Mouse (Mus musculus) kidney, adult 2 months (tissue): ENCODE results near the gene Prkar1b. TPM values are rescaled to one million over a fixed set of nuclear protein-coding genes. Genes with fewer than 3 reads are reported as not detected.

ENCODE experiments used
- DNase-seq: peaks from one replicate; pipeline ENCODE4 v3.0.0; 2021
- H3K27ac ChIP-seq: fragments of 200-500 bp; 2 replicates; pipeline ENCODE4 v1.5.1; 2012; ENCODE audit warnings: low read depth, low read length, control low read depth, inconsistent platforms; ENCODE audit not compliant: insufficient read depth
- H3K27me3 ChIP-seq: fragments of 200-500 bp; replicated peaks from 2 replicates; pipeline ENCODE4 v1.6.1; 2012; ENCODE audit warnings: mild to moderate bottlenecking, moderate library complexity, low read length, inconsistent platforms; ENCODE audit not compliant: control insufficient read depth, insufficient read depth
- H3K36me3 ChIP-seq: fragments of 200-500 bp; 2 replicates; pipeline ENCODE4 v1.6.1; 2012; ENCODE audit warnings: mild to moderate bottlenecking, moderate library complexity, low read length, inconsistent platforms; ENCODE audit not compliant: control insufficient read depth, insufficient read depth
- H3K4me1 ChIP-seq: fragments of 200-500 bp; 2 replicates; pipeline ENCODE4 v1.6.1; 2011; ENCODE audit warnings: low read length; ENCODE audit not compliant: control insufficient read depth, insufficient read depth
- H3K4me3 ChIP-seq: fragments of 200-500 bp; 2 replicates; pipeline ENCODE4 v1.5.1; 2011; ENCODE audit warnings: mild to moderate bottlenecking, low read depth, low read length, control low read depth; ENCODE audit not compliant: insufficient read depth
- CTCF ChIP-seq: fragments of 200-500 bp; conservative IDR thresholded peaks from 2 replicates; pipeline ENCODE4 v1.5.1; 2011; ENCODE audit warnings: low read depth, mild to moderate bottlenecking, control low read depth, low read length, moderate library complexity, mixed read lengths; ENCODE audit not compliant: insufficient read depth, insufficient read length
- POLR2A ChIP-seq: fragments of 200-500 bp; IDR thresholded peaks from one replicate; pipeline ENCODE4 v1.6.1; 2011; ENCODE audit warnings: low read depth, low read length, control low read depth
- WGBS: fragments of 180-500 bp; shearing (Covaris S2); methylation state at CpG from one replicate; pipeline ENCODE4 v1.1.7; 2018; 5-methylcytosine and 5-hydroxymethylcytosine counted together
- polyA plus RNA-seq: library from polyadenylated mRNA; depleted of rRNA; stranded (reverse); fragments of >200 nt; gene quantifications from 2 replicates; pipeline ENCODE4 v1.2.3, GENCODE M21; 2012; rRNA removed

The Prkar1b gene
- polyA plus RNA-seq, 1 experiment, result 7.1 TPM

DNA sequence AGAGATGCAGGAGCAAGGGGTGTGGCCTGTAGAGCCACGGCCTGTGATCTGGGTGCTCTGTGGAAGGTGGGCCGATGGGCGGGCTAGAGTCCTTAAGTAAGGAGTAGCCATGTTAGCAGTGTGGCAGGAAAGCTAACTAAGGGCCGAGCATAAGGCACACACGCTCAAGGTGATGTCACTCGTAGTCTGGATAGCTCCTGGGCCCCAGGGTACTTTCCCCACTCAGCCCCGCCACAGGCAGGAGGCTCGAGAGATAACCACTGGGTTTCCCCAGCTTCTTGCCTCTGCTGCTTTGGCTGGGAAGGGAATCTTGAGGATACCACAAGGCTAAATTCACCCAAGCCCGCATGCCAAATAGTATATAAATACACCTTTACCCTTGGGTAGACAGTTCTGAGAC lies 178.4 kb downstream of the Prkar1b start:
- H3K27ac ChIP-seq, result no peak overlapping the region
- DNase-seq, result no peak
- TF ChIP-seq POLR2A (no peak), CTCF (no peak)
- H3K36me3 ChIP-seq, result no peaks in the 10 kb centered on the region
- H3K27me3 ChIP-seq, result no peaks in the 10 kb centered on the region
- H3K4me3 ChIP-seq, result no peak overlapping the region
- peaks cover 6% of the 10 kb centered on the region for H3K4me1 ChIP-seq
- 91% methylated on average over 9 of the region's 9 CpGs for WGBS

- peak overlapping the region; percentile 7; the same call in 1 of the 2 replicates for H3K27ac ChIP-seq
- no peaks in the 10 kb centered on the region for H3K36me3 ChIP-seq
- H3K4me3 ChIP-seq, result no peak overlapping the region
- H3K27me3 ChIP-seq, result no peaks in the 10 kb centered on the region
- TF ChIP-seq POLR2A, result no peak
- no peak for TF ChIP-seq CTCF
- peaks cover 6% of the 10 kb centered on the region for H3K4me1 ChIP-seq
- peak; percentile 61 for DNase-seq
- 21% methylated on average over 7 of the region's 7 CpGs for WGBS
These were observed 179.7 kb downstream of the Prkar1b start for GRCm38 (mm10) chr5:138970056-138970490.

Other genes with a start within 250 kb of the Prkar1b start
- gene Pdgfa, start 152.6 kb downstream of the Prkar1b start, polyA plus RNA-seq, result 12.0 and 14.1 TPM in 2 replicates
- 16.3 and 17.5 TPM in 2 replicates for gene Dnaaf5, start 222 bp upstream of the Prkar1b start, polyA plus RNA-seq
- 40.0 and 41.0 TPM in 2 replicates for gene Sun1, start 50.6 kb upstream of the Prkar1b start, polyA plus RNA-seq
- gene Get4, start 102.3 kb upstream of the Prkar1b start, polyA plus RNA-seq, result 79.3 and 96.2 TPM in 2 replicates
- gene Adap1, start 175.6 kb upstream of the Prkar1b start, polyA plus RNA-seq, result 29.5 and 34.2 TPM in 2 replicates
- gene Cox19, start 201.4 kb upstream of the Prkar1b start, polyA plus RNA-seq, result 114 and 125 TPM in 2 replicates
- gene Cyp2w1, start 202.6 kb upstream of the Prkar1b start, polyA plus RNA-seq, result not detected in 2 replicates
- gene Gpr146, start 227.7 kb upstream of the Prkar1b start, polyA plus RNA-seq, result 39.1 and 43.0 TPM in 2 replicates